Mouse (Mus musculus): ENCODE measurements around the gene Tep1. TPM values are rescaled to one million over a fixed set of nuclear protein-coding genes. Genes with fewer than 3 reads are reported as not detected.

Gene Tep1
- polyA plus RNA-seq, 1 experiment: 1.2 TPM

- no peak for TF ChIP-seq GATA1 (IDR thresholded peaks at IDR 0.05; ENCODE audit: low read length)
Observed at GRCm38 (mm10) chr14:50875591-50876230, 5.4 kb upstream of the Tep1 start.

DNA sequence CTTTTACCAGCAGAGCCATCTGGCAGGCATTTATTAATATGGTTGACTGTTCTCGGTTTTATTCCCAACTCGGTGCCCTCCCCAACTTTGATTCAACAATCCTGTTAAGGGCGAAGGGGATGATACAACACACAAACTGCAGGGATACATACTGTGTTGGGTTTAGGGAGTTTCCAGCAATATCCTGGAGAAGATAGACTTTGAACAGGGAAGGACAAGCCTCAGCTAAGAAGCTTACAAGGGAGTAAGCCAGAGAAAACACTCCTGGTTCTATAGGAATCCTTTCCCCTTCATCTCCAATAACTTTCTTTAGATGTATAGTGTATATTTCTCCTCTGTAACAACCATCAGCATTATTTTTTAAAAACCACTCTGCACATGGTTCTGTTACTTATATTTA is 4.8 kb upstream of the Tep1 start:
- TF ChIP-seq GATA1 (IDR thresholded peaks at IDR 0.05; ENCODE audit: low read length): no peak

DNA sequence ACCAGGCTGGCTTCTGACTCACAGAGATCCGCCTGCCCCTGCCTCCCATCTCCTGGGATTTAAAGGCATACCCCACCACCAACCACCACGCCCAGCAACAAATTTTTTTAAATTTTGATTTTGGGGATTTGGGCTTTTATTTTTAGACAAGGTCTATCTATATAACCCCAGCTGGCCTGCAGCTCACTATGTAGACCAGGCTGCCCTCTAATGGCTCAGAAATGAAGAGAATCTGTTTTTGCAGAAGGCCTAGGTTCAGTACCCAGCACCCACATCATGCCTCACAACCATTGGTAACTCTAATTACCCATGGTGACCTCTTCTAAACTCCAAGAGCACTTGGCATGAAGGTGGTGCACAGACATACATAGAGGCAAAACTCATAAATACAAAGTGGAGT is 924 bp upstream of the Tep1 start:
- TF ChIP-seq GATA1 (IDR thresholded peaks at IDR 0.05; ENCODE audit: low read length): no peak

- no peak for TF ChIP-seq GATA1 (IDR thresholded peaks at IDR 0.05; ENCODE audit: low read length)
Observed at GRCm38 (mm10) chr14:50870805-50871143, 414 bp upstream of the Tep1 start.

DNA sequence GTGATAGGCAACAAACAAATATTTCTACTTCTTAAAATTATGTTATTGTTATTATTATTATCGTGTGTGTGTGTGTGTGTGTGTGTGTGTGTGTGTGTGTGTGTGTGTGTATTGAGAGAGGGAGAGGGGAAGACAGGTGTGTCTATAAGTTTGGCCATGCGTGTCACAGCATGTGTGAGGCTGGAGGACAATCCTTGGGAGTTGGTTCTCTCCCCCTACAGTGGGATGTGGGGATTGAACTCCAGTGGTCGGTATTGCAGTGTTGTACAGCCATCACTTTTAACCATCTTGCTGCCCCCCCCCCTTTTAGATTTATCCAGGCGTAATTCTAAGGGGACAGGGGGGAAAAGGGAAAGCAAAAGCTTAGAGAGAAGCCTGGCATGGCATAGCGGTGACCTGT is 1.7 kb downstream of the Tep1 start:
- TF ChIP-seq GATA1 (IDR thresholded peaks at IDR 0.05; ENCODE audit: low read length): no peak

- TF ChIP-seq GATA1 (IDR thresholded peaks at IDR 0.05; ENCODE audit: low read length): no peak
Observed at GRCm38 (mm10) chr14:50868211-50868610, 2.1 kb downstream of the Tep1 start.

DNA sequence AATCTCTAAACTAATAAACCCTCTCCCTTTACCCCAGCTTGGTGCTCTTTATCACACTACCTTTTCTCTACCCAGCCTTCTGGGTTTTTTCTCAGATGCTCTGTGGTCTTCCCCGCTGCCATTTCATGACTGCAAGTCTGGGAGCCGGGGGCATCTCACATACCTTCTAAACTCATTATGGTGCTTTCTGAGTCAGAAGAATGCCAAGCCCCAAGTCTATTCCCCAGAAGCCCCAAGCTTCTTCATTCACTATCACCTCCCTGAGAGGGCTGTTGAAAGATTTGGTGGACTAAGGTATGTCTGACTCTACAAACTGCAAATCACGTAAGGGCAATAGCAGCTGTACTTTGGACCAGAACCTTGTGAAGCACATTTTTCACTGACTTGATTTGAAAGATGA is 3.4 kb downstream of the Tep1 start:
- no peak for TF ChIP-seq GATA1 (IDR thresholded peaks at IDR 0.05; ENCODE audit: low read length)

DNA sequence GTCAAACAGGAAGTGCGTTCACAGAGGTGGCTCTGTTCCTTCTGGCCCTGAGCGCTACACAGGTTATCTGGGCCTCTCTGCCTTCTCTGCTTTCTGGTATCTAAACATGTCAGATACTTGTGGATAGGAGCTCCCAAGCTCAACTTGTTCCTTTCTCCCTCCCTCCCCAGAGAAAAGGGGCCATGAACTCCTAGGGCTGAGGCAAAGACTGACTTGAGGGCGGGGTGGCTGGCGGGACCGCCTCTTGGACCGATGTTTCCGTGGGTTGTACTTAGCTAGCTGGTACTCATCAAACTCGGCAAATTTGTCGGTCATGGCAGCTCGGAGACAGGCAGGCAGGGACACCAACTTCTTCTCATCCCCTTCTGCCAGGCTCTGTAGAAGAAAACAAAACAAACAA is 7.7 kb downstream of the Tep1 start:
- no peak for TF ChIP-seq GATA1 (IDR thresholded peaks at IDR 0.05; ENCODE audit: low read length)

DNA sequence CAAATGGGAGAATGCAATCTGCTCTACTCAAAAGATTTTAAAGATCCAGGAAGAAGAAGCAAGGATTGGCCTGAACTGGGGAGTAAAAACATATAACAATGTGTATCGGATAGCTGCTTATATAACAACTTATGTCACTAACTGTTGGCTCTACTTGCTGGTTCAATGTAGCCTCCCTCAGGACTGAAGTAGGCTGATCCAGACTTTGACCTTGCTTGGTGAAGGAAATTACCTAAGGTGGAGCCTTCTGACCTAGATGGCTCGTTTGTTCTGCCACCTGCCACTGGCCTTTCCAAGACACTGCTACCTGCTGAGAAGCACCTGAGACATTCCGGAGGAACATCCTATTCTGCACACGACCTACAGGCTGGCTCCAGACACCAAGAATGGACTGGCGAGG is 14.6 kb downstream of the Tep1 start:
- no peak for TF ChIP-seq GATA1 (IDR thresholded peaks at IDR 0.05; ENCODE audit: low read length)

DNA sequence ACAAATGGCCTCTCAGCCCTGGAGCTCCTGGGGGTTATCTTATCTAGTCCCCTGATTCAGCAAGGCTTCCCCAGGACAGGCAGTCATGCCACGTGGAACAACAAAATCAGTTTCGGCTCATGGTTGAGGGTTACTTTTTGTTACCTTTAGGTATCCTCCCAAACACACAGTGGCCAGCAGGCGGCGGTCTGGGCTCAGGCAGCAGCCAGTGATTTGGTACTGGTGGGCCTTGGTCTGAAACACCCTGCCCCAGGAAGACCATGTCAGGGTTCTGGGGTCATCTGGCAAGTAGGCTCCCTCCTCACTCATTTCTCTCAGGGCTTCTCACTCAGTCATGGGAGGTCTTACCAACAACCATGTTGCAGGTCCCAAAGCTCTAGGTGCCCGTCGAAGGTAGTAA is 33.1 kb downstream of the Tep1 start:
- TF ChIP-seq GATA1 (IDR thresholded peaks at IDR 0.05; ENCODE audit: low read length): no peak

DNA sequence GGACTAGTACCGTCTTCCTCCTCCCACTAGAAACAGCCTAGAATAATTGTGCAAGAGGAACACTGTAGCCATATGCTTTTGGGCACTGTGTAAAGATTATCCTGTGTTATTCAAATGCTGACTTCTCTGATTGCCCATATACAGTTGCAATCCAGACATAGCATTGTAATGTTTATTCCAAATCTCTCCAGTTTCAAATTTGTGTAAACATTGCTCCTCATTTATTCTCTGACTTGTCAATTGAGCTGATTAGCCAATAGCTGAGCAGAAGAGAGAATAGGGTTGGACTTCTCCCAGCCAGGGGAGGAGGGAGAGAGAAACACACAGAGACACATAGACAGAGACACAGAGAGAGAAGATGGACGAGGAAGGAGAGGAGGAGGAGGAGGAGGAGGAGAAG is 35.9 kb downstream of the Tep1 start:
- TF ChIP-seq GATA1 (IDR thresholded peaks at IDR 0.05; ENCODE audit: low read length): no peak

DNA sequence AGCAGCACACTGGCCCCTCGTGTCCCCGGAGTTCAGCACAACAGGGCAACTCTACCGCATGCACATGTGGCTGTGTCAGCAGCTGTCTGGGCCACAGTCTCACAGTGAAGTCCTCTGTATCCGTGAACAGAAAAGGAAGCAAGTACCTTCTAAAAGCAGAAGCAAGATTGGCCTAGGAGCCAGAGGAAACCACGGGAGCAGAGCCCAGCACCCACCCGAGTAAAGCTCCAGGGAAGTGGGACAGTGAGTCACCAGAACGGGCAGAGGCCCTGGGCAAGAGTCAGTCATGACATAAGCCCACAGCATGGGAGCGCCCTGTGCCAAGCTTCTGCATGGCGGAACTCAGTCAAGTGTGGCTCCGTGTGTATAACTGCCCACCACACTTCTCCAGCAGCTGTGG is 36.4 kb downstream of the Tep1 start:
- no peak for TF ChIP-seq GATA1 (IDR thresholded peaks at IDR 0.05; ENCODE audit: low read length)

- TF ChIP-seq GATA1 (IDR thresholded peaks at IDR 0.05; ENCODE audit: low read length): no peak
Observed at GRCm38 (mm10) chr14:50829878-50830277, 40.5 kb downstream of the Tep1 start.

DNA sequence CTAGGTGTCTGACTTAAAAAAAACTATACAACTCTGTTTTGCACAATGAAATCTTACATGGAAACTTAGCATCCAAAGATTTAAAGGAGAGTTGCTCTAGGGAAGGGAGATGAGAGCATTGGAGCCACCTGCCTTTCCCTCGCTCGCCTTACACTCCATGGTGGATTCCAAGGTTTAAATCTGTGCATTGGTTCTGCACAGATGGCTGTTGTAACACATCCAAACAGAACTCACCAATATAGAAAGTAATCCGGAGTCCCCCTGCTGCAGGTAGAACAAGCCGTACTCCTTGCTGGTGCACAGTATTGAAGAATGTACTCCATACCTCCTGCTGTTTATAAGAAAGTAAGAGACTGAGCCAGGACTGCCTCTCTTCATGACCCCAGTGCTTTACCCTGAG is 43.8 kb downstream of the Tep1 start:
- TF ChIP-seq GATA1 (IDR thresholded peaks at IDR 0.05; ENCODE audit: low read length): no peak

GRCm38 (mm10) chr14:50824219-50824618 is 46.1 kb downstream of the Tep1 start:
- no peak for TF ChIP-seq GATA1 (IDR thresholded peaks at IDR 0.05; ENCODE audit: low read length)

DNA sequence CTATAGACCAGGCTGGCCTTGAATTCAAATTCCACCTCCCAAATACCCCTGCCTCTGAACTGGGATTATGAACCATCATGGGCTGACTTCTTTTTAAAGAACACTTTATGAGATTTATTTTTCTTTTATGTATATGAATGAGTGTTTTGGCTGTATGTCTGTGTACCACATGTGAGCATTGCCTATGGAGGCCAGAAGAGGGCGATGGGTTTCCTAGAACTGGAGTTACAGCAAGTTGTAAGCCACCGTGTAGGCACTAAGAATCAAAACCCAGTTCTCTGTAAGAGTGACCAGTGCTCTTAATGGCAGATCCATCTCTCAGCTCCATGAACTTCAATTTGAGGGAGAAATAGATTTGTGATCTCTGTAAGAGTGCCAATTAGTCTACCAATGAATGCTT is 47.1 kb downstream of the Tep1 start:
- TF ChIP-seq GATA1 (IDR thresholded peaks at IDR 0.05; ENCODE audit: low read length): no peak

- TF ChIP-seq GATA1 (IDR thresholded peaks at IDR 0.05; ENCODE audit: low read length): no peak
Observed at GRCm38 (mm10) chr14:50813060-50813459, 57.3 kb downstream of the Tep1 start.

GRCm38 (mm10) chr14:50807487-50808072 is 62.8 kb downstream of the Tep1 start, which contains the start of the genes Ccnb1ip1 and Parp2:
TSS of gene Ccnb1ip1 (minus strand) at chr14:50807732.
TSS of gene Parp2 (plus strand) at chr14:50807841.
- TF ChIP-seq GATA1 (IDR thresholded peaks at IDR 0.05; ENCODE audit: low read length): no peak
